Mouse (Mus musculus) hematopoietic stem cell, adult 5-6 weeks (primary cell): ENCODE measurements around the gene Acat1. TPM values are rescaled to one million over a fixed set of nuclear protein-coding genes. Genes with fewer than 3 reads are reported as not detected.
A peak's percentile ranks its signal among the peaks of the same experiment; 100 is the strongest.

ENCODE experiments used
- ATAC-seq, 2 experiments: fragments of 125-278 bp in 1 of 2; replicated peaks in 1 of 2; 2 replicates each; pipeline ENCODE4 v1.8.0; 2016 to 2017; ENCODE audit warnings: inconsistent platforms in 2 of 2, mild to moderate bottlenecking in 2 of 2, moderate number of reproducible peaks in 2 of 2, low read depth in 1 of 2, moderate TSS enrichment in 1 of 2; ENCODE audit not compliant: low FRiP score in 2 of 2, poor library complexity in 2 of 2, severe bottlenecking in 2 of 2, insufficient read depth in 1 of 2, low TSS enrichment in 1 of 2
- total RNA-seq: library from RNA; stranded (forward); fragments of 172-1452, 232-1000 nt; gene quantifications from 2 replicates; pipeline ENCODE4 v1.2.3, GENCODE M21; 2017

Acat1 gene
- 63.2 and 74.0 TPM in 2 replicates for total RNA-seq

DNA sequence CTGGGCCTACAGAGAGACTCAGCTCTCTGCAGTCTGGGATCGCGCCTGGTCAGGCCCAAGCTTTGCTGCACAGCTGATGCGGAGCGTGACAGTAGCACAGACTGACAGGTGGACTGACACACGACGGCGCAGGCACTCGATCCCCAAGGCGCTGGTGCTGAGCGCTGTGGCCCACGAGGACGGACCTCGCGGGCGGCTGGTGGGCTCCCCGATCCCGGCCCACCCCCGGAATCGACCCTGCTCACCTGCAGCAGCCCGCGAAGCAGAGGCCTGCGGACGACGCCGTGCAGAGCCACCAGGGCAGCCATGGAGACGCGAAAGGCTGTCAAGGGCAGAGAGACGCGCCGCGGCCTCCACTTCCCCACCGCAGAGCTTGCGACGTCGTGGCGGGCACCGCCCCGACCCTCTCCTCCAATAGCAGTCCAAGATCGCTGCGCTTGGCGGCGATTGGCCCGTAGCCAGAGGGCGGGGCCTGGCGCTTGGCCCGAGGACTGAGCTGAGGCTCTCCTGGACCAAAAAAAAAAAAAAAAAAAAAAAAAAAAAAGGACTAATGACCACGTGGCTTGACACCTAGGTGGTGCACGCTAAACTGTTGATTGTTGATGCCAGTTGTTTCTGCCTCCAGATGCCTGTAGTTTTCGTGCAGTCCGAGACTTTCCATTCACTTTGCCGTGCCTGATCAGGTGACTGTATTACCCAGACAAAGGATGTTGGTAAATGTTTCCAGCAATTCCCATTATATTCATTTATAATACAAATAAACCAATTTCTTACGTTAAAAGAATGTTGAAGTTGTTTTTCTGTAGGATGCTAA lies at the start of gene Acat1:
Gene Acat1 (minus strand): TSS at position 415 of the 814 bp plus-strand sequence.
- ATAC-seq: peak; percentile 94 to 99

DNA sequence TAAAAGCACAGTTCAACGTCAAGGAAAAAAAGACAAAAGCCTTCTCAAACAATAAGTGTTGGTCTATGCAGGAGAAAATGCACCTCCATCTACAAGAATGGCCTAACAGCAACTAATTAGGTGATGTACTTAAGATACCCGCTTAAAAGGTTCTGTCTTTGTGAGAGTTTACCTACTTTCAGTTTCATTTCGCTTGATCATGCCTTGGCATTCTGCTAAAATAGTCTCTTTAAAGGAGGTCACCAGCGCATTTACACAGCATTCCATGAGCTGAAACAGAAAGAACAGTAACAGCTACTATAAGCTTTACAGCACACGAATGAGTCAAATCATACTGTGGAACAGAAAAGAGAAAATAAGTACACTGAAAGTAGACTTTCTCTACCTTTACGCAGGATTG lies 24.6 kb upstream of the Acat1 start:
- no peak for ATAC-seq

DNA sequence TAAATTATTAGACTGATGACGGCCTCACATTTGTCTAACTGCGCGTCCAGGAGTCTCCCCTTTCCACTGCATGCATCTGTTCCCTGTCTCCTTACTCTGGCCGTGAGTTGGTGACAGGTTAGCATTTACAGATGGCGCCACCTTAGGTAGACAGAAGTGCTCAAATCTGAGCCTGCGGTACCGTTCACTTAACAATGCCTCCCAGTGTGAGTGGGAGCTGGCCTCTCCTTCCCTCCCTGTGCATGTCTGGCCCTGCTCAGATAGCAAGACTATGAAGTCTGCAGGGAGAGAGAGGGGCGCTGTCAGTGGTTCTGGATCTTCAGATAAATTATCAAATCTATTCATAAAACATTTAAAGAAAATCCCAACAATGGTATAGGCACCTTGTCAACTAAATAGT lies 5.1 kb upstream of the Acat1 start:
- ATAC-seq: no peak

DNA sequence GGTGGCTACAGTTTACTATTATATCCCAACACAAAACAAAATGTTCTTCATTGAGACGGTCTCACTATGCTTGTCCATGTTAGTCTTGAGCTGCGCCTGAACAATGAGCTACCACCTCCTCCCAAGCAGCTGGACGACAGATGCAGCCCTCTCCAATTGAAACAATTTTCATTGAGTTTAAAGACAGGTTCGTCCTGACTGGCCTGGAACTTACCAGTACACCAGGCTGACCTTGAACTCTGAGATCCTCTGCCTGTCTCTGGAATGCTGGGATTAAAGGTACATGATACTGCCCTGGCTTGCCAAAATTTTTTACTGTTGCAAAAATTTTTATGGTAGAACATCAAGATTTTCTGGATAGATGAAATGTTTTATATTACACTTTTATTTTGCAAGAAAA lies 4.1 kb upstream of the Acat1 start:
- ATAC-seq: no peak

DNA sequence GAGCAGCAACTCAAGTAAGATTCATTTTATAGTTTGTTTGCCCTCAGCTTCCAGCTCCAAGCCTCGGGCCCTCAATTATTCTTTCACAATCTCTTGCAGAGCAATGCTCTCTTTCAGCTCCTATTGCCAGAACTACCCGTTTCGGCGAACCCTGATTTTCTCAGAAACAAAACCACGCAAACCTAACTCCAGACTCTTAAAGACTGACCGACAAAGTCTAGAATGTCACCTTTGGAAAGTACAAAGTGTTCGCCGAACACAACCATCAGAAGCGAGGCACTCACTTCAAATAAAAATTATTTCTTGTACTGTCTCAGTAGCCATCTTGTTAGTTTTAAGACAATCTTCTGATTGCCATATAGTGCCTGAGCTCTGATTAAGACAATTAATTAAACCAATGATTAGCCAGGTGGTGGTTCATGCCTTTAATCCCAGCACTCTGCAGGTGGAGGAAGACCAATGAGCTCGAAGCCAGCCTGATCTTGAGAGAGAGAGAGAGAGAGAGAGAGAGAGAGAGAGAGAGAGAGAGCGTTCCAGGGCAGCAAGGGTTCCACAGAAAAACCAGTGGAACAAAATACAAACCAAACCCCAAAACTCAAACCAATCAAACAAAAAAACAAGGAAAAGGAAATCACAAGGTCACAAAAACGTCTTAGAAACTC lies 745 bp downstream of the Acat1 start:
- ATAC-seq: no peak

DNA sequence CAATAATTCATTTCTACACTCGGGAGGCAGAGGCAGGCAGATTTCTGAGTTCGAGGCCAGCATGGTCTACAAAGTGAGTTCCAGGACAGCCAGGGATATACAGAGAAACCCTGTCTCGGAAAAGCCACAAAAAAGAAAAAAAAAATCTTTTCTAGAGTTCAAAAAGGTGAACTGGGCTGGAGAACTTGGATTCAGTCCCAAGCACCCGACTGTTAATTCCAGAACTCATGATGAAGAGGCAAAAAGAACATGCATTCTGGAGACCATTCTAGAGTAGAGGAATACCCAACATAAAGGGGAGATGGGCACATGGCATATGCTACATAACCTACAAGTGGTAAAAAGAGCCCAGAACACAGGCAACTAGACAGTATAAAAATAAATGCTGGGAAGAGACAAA lies 2.4 kb downstream of the Acat1 start:
- no peak for ATAC-seq

DNA sequence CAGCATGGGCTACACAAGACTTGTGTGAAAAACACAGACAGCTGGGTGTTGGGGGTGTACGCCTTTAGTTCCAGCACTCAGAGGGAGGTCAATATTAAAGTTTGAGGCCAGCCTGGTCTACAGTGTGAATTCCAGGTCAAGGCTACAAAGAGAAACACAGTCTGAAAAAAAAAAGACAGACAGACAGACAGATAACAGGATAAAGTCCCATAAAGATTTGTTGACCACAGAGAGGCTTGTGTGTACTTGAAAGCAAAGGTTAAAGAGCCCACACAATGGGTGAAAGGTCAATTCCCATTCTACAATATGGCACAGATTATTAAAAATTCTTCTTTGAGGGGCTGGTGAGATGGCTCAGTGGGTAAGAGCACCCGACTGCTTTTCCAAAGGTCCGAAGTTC lies 3.0 kb downstream of the Acat1 start:
- ATAC-seq: no peak

DNA sequence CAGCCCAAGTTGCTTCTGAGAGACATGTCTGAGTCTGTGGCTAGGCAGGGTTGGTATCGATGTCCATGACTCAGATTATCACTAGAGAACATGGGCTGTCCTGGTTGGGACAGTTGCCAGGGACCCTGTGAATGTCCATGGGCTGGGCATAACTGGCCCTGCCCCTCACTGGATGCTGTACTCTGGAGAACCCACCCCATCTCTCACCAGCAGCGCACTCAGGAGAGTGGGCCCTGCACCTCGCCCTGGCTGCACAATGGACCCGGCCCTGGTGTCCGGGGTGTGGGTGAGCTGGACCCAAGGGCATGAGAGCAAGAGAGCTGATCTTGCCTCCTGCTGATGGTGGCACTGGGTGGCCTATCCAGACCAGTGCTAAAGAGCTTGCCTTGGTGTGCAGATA lies 5.2 kb downstream of the Acat1 start:
- ATAC-seq: no peak

DNA sequence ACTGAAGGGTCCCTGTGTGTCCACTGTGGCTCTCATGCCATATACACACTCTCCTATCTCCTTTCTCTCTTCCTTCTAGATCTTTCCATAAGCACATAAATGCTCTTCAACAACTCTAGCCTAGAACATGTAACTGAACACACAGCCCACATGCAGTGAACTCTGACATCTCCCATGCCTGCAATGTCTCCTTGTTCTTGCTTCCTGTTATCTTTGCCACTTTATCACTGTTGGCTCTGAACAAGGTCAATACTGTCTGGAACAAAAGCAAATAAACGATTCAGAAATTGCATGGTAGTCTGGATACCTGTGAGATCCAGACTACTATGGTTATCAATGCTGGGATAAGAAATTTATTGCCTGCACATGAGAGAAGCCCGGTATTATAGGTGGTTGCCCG lies 6.3 kb downstream of the Acat1 start:
- ATAC-seq: no peak

DNA sequence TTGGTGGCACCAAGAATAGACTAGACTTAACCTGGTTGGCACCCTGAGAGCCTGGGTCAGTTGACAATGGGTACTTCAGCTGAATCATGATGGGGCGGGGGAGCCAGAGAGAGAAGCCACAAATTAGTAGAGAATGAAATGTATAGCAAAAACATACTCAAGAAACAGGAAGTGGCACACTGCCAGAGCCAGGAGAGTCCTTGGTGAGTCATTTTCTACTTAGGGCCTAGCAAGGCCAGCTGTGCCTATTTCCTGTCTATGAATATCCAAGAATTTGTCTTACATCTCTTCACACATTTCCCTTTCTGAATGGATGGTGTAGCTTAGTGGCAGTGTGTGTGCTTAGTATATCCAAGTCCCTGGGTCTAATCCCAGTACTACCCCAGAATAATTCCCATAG lies 6.8 kb downstream of the Acat1 start:
- ATAC-seq: peak; percentile 32 to 45; a peak in 2 of 4 replicates

DNA sequence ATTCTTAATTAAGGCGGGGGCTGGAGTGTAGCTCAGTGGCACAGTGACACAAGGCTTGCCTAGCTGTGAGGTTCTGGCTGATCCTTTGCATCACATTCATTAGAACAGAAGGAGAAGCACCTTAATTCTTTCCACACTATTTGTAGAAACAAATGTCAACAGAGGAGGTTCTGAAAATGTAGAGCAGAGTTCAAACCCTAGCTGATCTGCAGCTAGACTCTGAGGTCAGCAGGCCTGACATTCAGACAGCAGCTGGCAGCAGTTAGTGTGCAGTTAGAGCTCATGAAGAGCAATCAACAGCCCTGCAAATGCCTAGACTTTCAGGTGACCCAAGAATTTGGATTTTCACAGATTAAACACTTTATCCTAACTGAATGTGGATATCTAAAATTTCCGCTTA lies 8.6 kb downstream of the Acat1 start:
- no peak for ATAC-seq

DNA sequence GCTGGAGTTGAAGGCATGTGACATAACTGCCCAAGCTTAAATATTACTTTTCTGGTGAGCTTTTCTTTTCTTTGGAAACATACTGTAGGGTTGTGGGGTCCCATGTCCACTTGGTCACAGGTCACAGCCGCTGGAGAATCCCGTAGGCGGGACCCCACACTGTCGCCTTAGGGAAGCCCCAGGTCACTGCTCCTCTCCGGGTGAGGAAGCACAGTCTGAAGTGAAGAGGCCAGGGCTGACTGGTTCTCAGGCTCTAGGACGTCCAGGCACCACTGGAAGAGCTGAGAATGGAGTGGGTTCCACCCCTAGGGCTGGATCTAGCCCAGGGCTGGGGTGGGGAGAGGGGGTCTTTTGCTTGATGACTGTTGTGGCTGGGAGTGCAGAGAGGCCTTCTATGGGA lies 11.6 kb downstream of the Acat1 start:
- ATAC-seq: no peak

DNA sequence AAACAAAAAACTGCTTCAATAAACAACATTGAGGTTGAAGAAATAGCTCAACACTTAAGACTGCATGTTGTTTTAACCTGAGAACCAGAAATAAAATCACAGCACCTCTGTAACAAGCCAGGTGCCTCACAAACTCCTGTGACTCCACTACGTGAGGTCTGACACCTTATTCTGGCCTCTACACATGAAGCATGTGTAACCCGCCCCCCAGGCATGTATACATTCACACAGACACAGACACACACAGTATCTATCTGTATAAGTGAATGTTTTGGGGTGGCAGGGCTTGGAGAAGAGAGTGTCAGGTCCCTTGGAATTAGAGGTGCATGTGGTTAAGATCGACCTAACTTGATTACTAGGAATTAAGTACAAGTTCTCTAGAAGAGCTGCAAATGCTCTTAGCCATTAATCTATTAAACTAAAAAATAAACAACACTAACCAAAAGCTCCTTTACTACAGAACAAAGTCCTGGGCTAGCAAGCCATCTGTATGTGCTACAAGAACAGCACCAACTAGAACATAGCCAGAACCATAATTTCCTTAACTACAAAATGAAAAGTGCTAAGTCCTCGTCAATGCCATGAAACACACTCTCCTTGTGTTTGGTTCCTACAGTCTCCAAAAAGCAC lies 13.1 kb downstream of the Acat1 start:
- no peak for ATAC-seq

DNA sequence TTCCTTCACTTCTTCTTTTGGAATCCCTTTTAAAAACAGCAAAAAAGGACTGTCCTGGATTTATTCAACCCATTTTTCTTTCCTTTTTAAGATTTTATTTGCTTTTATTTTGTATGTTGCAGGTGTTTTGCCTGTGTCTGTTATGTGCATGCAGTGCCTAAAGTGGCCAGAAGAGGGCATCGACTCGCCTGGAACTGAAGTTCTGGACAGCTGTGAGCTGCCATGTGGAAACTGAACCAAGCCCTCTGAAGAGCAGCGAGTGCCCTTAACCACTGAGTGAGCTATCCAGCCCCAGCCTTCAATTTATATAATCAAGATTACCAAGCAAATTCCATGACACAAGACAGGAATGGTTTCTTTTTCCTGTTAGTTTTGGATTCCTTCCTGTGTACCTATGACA lies 15.4 kb downstream of the Acat1 start:
- ATAC-seq: peak; percentile 76 to 80

DNA sequence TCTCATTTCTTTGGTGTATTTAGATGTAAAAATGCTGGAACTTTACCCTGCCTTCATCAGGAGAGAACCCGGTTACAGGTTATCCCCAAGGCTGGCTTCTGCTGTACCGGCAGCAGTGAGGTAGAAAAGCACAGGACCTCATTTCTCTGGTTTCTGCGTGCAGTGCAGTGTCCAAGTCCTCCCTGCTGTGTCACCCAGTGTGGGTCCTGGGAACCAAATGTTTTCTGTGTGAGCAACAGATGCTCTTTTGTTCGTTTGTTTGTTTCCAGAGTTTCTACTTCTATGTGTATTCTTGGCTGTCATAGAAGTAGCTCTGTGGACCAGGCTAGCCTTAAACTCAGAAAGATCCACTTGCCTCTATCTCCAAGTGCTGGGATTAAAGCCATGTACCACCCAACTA lies 28.3 kb downstream of the Acat1 start:
- ATAC-seq: no peak

DNA sequence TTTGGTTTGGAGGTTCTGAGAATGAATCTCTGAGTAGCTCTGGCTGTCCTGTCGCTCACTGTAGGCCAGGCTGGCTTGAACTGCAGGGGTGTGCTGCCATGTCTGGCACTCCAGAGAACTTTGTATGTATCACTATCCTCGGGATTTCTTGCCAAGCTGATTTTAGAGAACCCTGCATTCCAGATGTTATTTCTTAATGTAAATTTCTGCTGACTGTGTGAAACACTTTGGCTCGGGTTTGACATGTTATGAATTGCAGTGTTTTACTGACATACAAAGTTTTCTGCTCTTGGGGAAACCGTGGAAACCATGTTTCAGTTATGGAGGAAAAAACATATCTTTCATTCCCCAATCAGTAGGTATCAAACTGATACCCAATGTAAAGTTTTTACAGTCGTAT lies 34.5 kb downstream of the Acat1 start:
- ATAC-seq: no peak

DNA sequence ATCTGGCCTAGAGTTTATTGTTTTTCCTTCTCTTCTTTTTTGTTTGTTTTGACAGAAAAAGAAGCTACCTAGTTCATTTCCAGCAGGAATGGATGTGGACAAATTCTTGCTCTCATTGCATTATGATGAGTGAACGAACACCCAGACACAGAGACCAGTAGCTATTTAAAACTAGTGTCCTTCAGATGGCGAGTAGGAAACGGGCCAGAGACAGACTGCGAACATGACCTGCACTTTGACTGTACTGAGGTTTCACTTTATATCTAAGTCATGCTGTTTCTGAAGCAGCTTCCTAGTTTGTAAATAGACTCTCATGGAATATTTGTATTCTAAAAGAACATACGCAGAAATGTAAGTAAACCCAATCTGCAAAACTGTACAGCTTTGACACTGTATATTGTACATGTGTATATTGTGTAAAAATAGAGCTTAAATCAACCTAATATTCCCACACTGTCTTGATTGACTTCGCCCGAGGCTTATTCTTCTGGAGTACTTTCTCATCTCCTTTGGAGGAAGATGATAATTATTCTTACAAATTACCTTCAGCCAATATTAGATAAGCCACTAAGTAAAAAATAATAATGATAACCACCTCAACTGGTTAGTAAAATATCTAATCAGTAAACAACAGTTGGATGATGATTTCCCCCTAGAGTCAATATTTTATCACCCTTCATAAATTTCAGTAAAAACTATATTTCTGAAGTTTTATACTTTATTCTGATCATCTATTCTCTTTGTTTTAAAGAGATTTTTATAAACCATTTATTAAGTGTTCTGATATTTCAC lies 37.5 kb downstream of the Acat1 start:
- no peak for ATAC-seq

DNA sequence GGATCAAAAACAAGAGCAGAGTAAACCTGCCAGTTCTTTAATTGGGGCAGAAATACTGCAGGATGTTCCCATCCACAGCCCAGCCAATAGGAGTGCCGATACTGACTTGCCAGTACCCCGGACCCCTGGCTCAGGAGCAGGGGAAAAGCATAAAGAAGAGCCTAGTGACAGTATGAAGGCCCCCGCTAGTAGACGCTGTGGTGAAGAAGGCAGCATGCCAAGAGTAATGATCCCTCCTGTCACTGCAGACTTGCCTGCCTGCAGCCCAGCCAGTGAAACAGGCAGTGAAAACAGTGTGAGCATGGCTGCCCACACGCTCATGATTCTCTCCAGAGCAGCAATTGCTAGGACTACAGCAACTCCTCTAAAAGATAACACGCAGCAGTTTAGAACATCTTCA lies 39.5 kb downstream of the Acat1 start:
- no peak for ATAC-seq
